ENCODE assay signal across 15 mouse cellular contexts in the genomic region with DNA sequence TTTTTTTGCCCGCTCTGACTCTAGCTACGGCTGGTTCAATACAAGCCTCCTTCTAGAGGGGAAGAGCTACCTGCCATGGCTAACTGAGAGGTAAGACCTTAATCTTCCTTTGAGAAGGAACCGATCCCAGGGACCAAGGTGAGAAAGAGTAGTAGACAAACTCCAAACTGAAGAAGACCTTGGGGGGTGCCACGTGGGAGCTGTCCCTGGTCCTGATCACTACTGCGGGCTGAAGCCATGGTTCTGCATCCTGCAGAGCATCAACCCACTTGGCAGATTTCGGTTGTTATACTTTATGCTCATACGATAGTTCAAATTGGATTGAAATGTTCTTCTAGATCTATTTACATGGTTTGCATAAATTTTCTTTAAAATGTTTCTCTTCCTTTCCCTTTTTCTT. TPM values are rescaled to one million over a fixed set of nuclear protein-coding genes. Genes with fewer than 3 reads are reported as not detected.
DNase-seq lines count a peak whose midpoint lies in the region; ATAC-seq lines count a peak whose summit lies in the region.
"Had no signal": no experiment of that assay in that cellular context is flagged by ENCODE, and none has a peak within 500 bp of the region (broad histone marks: within the 10 kb centered on the region; RNA-seq: fewer than 3 reads in every experiment).

No protein-coding gene starts in this region.

- DNase-seq in CD4-positive, CD25-positive, alpha-beta regulatory T cell, adult 2 months (ENCODE audit: low read depth, low spot score): peak; percentile 23
- peak; percentile 20 for DNase-seq in lung, postnatal 10 days
- DNase-seq in lung, postnatal 25 days (ENCODE audit: low spot score): no peak
- peak; percentile 50 for DNase-seq in embryo, embryonic 10.5 days (ENCODE audit: low spot score)
- no peak for DNase-seq in right cerebral cortex, postnatal 4 days
- no peak for DNase-seq in cerebellum, adult 11 months
- DNase-seq: cerebellum, adult 18-20 months; retina, postnatal 1 day had no signal

- ATAC-seq in CD4-positive, CD25-positive, alpha-beta regulatory T cell, adult 4 months: no peak
- ATAC-seq in megakaryocyte progenitor cell, adult 5-6 weeks (replicated peaks; ENCODE audit: poor library complexity): 0 out of 2 replicates have a peak, but pooled peaks have one; percentile 54

RNA-seq across cellular contexts. Expression of a gene that starts 11.6 kb away (rescaled TPM):
- 1 to 10 TPM in 1 of 2 experiments, under 1 TPM in 1; 0.56 to 1.4 TPM for polyA plus RNA-seq in CD4-positive, CD25-positive, alpha-beta regulatory T cell, adult 4 months (2017; shearing (Covaris generic))
- not detected in 2 replicates for total RNA-seq in megakaryocyte progenitor cell, adult 5-6 weeks (2015)
- total RNA-seq in megakaryocyte progenitor cell, adult 5-6 weeks (2017): not detected in 2 replicates
- total RNA-seq: MEL had no signal
- polyA plus RNA-seq: embryonic facial prominence, embryonic 15.5 days; heart, postnatal 0 days; liver, embryonic 14.5 days; midbrain, embryonic 11.5 days had no signal

RNA-seq across cellular contexts. Expression of a gene that starts 21.4 kb away (rescaled TPM):
- polyA plus RNA-seq in CD4-positive, CD25-positive, alpha-beta regulatory T cell, adult 4 months (2017; shearing (Covaris generic)): 10 to 100 TPM; 13.0 to 14.6 TPM
- 4.5 and 5.0 TPM in 2 replicates for total RNA-seq in megakaryocyte progenitor cell, adult 5-6 weeks (2015)
- 3.3 and 4.2 TPM in 2 replicates for total RNA-seq in megakaryocyte progenitor cell, adult 5-6 weeks (2017)

RNA-seq across cellular contexts. Expression of a gene that starts 50.1 kb away (rescaled TPM):
- 1 to 10 TPM; 2.6 to 2.7 TPM for polyA plus RNA-seq in CD4-positive, CD25-positive, alpha-beta regulatory T cell, adult 4 months (2017; shearing (Covaris generic))
- total RNA-seq in megakaryocyte progenitor cell, adult 5-6 weeks (2015): 4.4 and 7.7 TPM in 2 replicates
- 5.0 and 8.6 TPM in 2 replicates for total RNA-seq in megakaryocyte progenitor cell, adult 5-6 weeks (2017)

Comparison
In these comparisons a context has a peak if more than half of its experiments do, and no peak if none do; other contexts are left out.
1. DNase-seq: peak in CD4-positive, CD25-positive, alpha-beta regulatory T cell, adult 2 months (single experiment), lung, postnatal 10 days (single experiment) and embryo, embryonic 10.5 days (single experiment); none in lung, postnatal 25 days (single experiment), right cerebral cortex, postnatal 4 days (single experiment) and cerebellum, adult 11 months (single experiment).